Mouse (Mus musculus): ENCODE measurements around the gene 1600015I10Rik.
"Not testable (repeated sequence)": the region's sequence is repeated elsewhere in the genome, so short reads cannot be mapped to it uniquely, and the experiment has no call there.

The 1600015I10Rik gene

GRCm38 (mm10) chr6:48929595-48929994 is at the start of gene 1600015I10Rik:
TSS of gene 1600015I10Rik (plus strand) at chr6:48929895.
- in situ Hi-C loops (cut with MseI, MboI) = no loop called here

DNA sequence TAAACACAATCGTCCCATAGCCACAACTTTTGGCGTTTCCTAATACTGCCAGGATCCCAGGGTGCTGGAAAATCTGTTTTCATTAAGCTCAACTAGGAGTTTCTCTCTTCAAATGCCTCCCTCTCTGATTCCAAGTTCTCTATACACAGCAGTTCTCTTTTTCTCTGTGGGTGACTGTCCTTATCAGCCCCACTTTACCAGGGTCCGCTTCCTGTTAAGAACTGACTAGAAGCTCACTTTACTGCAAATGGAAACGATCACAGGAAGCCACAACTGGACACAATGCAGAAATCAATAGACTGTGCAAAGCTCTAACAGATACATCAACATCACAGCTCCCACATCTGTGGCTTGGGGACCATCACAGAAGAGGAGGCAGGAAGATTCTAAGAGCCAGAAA is 35.5 kb upstream of the 1600015I10Rik start:
- in situ Hi-C loops (cut with MseI, MboI) = no loop called here

DNA sequence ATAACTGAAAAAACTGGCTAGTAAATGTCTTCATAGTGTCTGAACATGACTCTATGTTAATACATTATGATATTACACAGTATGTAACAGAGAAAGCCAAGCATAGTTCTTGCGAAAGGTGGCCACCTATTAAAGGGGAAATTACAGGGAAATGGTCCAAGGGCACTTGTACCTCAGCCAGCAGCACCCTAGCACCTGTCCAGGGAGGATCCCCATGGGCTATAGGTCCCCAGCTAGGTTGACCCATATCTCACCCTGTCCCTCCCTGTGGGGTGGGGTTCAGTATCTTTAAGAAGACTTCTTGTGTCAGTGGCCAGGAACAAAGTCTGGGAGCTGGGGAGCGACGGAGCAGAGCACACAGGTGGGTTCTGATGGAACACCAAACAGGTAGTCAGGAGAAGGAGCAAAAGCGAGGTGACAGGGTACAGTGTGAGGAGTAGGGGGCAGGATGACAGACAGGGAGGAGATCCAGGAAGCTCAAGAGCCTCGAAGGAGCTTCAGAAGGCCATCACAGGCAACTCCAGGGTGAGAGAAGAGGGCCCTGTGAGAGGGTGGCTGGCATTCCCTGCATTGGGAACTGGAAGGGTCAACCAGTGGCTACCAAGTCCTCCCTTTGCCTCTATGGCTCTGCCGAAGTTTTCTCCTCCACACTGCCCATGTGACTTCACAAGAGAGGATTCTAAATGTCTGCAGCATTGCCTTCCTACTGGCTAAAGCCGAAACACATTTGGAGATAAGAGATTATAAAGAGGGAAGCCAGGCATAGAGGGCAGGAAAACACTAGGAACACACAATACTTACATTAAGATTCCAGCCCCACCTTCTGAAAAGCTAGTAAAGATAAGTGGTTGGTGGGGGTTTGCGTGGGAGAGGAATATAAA is 34.5 kb upstream of the 1600015I10Rik start:
- in situ Hi-C loops (cut with MseI, MboI) = no loop called here

- in situ Hi-C loops (cut with MseI, MboI) = no loop called here
These were observed 33.8 kb upstream of the 1600015I10Rik start for GRCm38 (mm10) chr6:48895941-48896340.

GRCm38 (mm10) chr6:48896956-48897355 is 32.7 kb upstream of the 1600015I10Rik start:
- in situ Hi-C loops (cut with MseI, MboI) = no loop called here

GRCm38 (mm10) chr6:48901316-48901715 is 28.4 kb upstream of the 1600015I10Rik start:
- in situ Hi-C loops (cut with MseI, MboI) = not testable (repeated sequence)

DNA sequence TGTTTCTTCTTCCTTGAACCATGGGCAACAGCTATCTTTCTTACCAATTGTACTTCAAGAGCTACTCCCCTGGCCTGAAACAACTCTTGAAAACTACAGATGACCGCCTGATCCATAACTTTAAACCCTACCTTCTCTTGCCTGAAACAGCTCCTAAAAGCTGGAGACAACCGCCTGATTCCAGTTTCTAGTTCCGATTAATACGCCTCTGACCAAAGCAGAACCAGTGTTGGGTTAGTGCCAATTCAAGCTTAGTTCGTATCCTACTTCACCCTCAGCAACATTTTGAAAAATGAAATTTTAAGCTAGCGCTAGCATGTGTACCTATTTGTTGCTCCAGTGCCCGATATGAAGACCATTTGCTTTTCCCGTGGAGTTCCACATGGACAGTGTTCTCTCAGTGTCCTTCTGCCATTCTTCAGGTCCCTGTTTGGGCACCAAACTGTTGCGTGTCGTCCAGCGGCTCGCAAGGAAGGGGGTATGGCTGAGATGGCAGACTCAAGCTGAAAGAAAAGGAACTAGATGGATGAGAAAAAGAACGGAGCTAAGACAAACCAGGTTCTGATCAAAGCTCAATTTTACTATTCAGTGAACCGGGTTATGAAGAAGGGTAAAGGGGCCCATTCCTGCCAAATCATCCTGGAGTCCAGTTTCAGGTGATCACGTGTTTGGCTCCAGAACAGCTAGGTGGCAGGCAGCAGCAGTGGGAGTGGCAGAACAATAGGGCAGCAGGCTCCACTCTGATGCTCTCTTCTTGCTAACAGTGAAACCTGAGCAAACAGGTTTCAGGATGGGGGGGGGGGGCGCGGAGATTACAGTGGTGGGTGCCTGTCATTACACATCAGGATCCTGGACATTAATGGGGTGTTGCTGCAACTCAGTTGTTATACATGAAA is 26.9 kb upstream of the 1600015I10Rik start:
- in situ Hi-C loops (cut with MseI, MboI) = no loop called here

DNA sequence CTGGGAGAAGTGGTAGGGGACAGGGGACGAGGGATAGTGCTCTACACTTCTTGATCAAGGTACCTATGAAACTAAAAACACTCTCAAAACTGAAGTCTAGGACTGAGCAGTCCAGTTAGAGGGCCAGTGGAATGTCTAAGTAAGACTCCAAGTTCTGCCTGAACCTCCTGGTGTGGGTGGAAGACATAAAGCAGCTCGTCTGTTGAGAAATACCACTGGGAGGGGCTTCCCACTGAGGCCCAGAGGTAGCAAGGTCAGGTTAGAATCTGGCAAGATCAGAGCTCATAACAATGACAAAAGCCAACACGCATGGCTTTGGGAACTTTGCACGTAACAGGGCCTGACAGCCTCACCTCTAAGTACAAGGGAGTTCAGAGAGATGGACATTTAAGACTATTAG is 26.3 kb upstream of the 1600015I10Rik start:
- in situ Hi-C loops (cut with MseI, MboI) = no loop called here

DNA sequence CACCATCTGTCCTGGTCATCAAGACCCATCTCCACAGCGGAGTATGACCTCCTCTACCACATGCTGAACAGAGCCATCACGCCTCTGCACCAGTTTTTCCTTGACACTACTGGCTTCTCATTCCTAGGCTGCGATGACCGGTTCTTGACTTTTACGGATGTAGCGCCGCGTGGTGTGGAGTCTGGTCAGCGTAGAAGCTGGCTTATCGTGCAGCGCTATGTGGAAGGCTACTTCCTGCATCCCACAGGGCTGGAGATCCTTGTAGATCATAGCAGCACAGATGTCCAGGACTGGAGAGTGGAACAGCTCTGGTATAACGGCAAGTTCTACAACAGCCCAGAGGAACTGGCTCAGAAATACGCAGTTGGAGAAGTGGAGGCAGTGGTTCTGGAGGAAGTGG is 24.1 kb upstream of the 1600015I10Rik start:
- in situ Hi-C loops (cut with MseI, MboI) = no loop called here

- in situ Hi-C loops (cut with MseI, MboI) = no loop called here
These were observed 23.3 kb upstream of the 1600015I10Rik start for GRCm38 (mm10) chr6:48906371-48906770.

- in situ Hi-C loops (cut with MseI, MboI) = no loop called here
These were observed 20.5 kb upstream of the 1600015I10Rik start for GRCm38 (mm10) chr6:48909229-48909628.

DNA sequence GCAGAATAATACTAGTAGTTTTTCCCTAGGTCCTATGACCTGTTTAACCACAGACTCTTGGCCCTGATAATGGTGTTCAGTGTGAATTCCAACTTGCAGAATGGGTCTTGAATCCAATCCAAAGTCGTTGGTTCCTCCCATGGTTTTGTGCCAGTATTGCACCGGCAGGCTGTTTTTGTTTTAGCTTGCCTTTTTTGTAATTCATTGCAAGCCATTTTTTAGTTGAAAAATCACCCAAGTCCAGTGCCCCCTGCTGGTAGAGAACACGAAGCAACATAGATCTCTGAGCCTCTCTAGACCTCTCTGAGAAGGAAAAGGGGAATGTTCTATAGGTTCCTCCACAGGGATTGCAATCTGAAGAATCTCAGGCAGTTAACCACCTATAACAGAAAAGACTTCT is 17.7 kb upstream of the 1600015I10Rik start:
- in situ Hi-C loops (cut with MseI, MboI) = no loop called here

- in situ Hi-C loops (cut with MseI, MboI) = no loop called here
These were observed 16.1 kb upstream of the 1600015I10Rik start for GRCm38 (mm10) chr6:48913587-48913986.

- in situ Hi-C loops (cut with MseI, MboI) = no loop called here
These were observed 19.9 kb downstream of the 1600015I10Rik start for GRCm38 (mm10) chr6:48949596-48949995.

DNA sequence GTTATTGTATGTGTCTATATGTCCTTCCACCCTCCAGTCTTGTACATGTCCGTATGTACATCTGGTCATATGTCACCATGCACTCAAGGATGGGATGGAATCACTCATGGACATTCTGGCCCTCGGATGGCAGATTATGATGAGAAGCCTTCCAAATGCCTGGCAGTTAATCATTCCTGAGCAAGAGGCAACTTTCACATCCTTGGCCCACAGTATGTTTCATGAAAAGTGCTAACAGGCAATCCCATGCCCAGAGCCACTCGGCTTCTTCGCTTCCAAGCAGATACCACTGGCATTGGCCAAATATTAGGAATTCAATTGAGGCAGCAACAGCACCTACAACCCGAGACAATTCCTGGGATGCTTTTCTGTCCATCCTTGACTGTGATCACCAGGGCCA is 21.0 kb downstream of the 1600015I10Rik start:
- in situ Hi-C loops (cut with MseI, MboI) = loop anchor here in 1 of 2 experiments (10.0 kb wide), 1 partner anchor 96 kb away; no protein-coding TSS in a partner anchor

GRCm38 (mm10) chr6:48951630-48952029 is 21.9 kb downstream of the 1600015I10Rik start:
- in situ Hi-C loops (cut with MseI, MboI) = loop anchor here in 1 of 2 experiments (10.0 kb wide), 1 partner anchor 97 kb away; no protein-coding TSS in a partner anchor

DNA sequence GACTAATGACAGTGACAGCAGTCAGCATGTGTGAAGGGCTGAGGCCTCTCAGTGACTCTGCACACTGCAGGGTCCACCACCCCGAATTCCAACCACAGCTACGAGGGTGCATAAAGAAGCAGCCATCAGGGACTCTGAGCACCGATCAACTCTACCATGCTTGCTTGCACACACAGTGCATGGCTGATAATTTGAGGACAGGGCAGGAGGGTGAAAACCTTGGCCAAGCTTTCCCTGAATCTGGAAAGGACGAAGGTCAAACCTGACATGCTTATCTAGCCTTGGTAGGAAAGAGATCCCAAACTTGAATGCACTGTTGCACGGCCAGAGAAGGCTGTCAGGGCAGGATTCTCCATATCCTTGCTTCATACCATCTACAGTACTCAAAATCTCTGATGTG is 23.5 kb downstream of the 1600015I10Rik start:
- in situ Hi-C loops (cut with MseI, MboI) = loop anchor here in 1 of 2 experiments (10.0 kb wide), 1 partner anchor 98 kb away; no protein-coding TSS in a partner anchor

- in situ Hi-C loops (cut with MseI, MboI) = loop anchor here in 1 of 2 experiments (10.0 kb wide), 1 partner anchor 99 kb away; no protein-coding TSS in a partner anchor
These were observed 24.5 kb downstream of the 1600015I10Rik start for GRCm38 (mm10) chr6:48954211-48954610.

DNA sequence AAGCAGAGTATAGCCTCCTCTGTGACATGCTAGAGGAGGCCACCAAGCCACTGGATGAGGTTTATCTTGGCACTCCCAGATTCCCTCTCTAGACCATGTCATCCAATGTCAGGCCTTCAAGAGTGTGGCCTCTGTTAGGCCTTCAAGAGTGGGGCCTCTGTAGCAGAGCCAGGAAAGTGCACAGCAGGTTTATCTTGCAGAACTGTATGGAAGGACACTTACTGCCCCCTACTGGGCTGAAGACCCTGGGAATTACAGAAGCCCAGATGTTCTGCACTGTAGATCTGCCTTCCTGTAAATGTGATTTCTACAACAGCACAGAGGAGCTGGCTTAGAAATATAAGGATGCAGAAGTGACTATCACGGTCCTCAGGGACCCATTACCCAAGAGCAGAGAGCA is 25.3 kb downstream of the 1600015I10Rik start:
- in situ Hi-C loops (cut with MseI, MboI) = loop anchor here (5.0 to 10.0 kb wide), 2 partner anchors 98 to 100 kb away; no protein-coding TSS in a partner anchor

DNA sequence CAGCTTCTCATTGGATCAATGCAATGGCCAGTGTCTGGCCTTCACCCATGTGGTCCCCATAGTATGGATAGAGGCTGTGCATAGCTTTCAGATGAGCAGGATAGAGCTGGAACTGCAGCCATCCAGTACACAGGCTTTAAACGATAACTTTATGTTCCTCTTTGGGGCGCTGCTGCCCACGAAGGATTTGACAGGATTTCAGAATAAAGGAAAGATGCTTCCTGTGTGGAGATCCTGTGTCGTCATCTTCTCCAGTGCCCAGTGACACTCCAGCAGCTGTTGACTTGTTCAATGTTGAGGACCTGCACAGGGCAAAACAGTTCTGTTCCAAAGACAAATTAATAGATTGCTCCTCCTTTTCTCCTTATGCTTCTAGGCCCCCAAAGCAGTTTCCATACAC is 27.1 kb downstream of the 1600015I10Rik start:
- in situ Hi-C loops (cut with MseI, MboI) = loop anchor here (5.0 to 10.0 kb wide), 2 partner anchors 99 to 102 kb away; no protein-coding TSS in a partner anchor

- in situ Hi-C loops (cut with MseI, MboI) = loop anchor here (5.0 to 10.0 kb wide), 2 partner anchors 101 to 103 kb away; no protein-coding TSS in a partner anchor
These were observed 28.4 kb downstream of the 1600015I10Rik start for GRCm38 (mm10) chr6:48958053-48958452.

DNA sequence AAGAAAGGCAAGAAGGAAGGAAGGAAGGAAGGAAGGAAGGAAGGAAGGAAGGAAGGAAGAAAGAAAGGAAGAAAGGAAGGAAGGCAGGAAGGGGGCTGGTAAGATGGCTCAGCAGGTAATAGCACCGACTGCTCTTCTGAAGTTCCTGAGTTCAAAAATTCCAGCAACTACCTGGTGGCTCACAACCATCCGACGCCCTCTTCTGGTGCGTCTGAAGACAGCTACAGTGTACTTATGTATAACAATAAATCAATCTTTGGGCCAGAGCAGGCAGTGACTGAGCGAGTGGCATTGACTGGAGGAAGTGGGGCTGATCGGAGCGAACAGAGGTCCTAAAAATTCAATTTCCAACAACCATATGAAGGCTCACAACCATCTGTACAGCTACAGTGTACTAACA is 29.5 kb downstream of the 1600015I10Rik start:
- in situ Hi-C loops (cut with MseI, MboI) = loop anchor here (5.0 to 10.0 kb wide), 2 partner anchors 102 to 104 kb away; no protein-coding TSS in a partner anchor

Measured in mouse trophoblast stem cell (cell line).